Mouse (Mus musculus) kidney, embryonic 14.5 days (tissue): ENCODE data around the gene Akt1. TPM values are rescaled to one million over a fixed set of nuclear protein-coding genes. Genes with fewer than 3 reads are reported as not detected.
A peak's percentile ranks its signal among the peaks of the same experiment; 100 is the strongest.

ENCODE experiments used
- ATAC-seq: fragments of 200-750 bp; cut with Nextera tagmentation; 2 replicates; pipeline ENCODE4 v1.8.0; 2017; ENCODE audit warnings: moderate number of reproducible peaks, mild to moderate bottlenecking, moderate TSS enrichment, moderate library complexity; ENCODE audit not compliant: low FRiP score, low TSS enrichment
- H3K27ac ChIP-seq: fragments of 300-500 bp; sonication (generic); 2 replicates; pipeline ENCODE4 v1.5.1; 2014; ENCODE audit warnings: low read depth, mild to moderate bottlenecking, low read length, moderate library complexity, mixed read lengths
- H3K27me3 ChIP-seq: fragments of 300-500 bp; sonication (generic); 2 replicates; pipeline ENCODE4 v1.6.1; 2014; ENCODE audit warnings: mild to moderate bottlenecking, low read length; ENCODE audit not compliant: control insufficient read depth, insufficient read depth
- H3K36me3 ChIP-seq: fragments of 300-500 bp; sonication (generic); 2 replicates; pipeline ENCODE4 v1.6.1; 2014; ENCODE audit warnings: low read length, mixed read lengths; ENCODE audit not compliant: control insufficient read depth, insufficient read depth
- H3K4me1 ChIP-seq: fragments of 300-500 bp; sonication (generic); 2 replicates; pipeline ENCODE4 v1.6.1; 2014; ENCODE audit warnings: low read length, mixed read lengths; ENCODE audit not compliant: control insufficient read depth, insufficient read depth
- H3K4me2 ChIP-seq: fragments of 300-500 bp; sonication (generic); replicated peaks from 2 replicates; pipeline ENCODE4 v1.6.1; 2014; ENCODE audit warnings: low read depth, mild to moderate bottlenecking, low read length
- H3K4me3 ChIP-seq: fragments of 300-500 bp; sonication (generic); 2 replicates; pipeline ENCODE4 v1.5.1; 2014; ENCODE audit warnings: mild to moderate bottlenecking, low read length
- H3K9ac ChIP-seq: fragments of 300-500 bp; sonication (generic); 2 replicates; pipeline ENCODE4 v1.6.1; 2014; ENCODE audit warnings: low read depth, mild to moderate bottlenecking, low read length, moderate library complexity
- H3K9me3 ChIP-seq: fragments of 300-500 bp; sonication (generic); 2 replicates; pipeline ENCODE4 v1.6.1; 2016; ENCODE audit warnings: low read length; ENCODE audit not compliant: control insufficient read depth
- WGBS: fragments of 180-500 bp; shearing (Covaris S2); extraction: QIAGEN DNeasy Blood & Tissue Kit; methylation state at CpG from one replicate; pipeline ENCODE4 v1.1.7; 2014; 5-methylcytosine and 5-hydroxymethylcytosine counted together
- polyA plus RNA-seq: library from polyadenylated mRNA; unstranded; fragments of >200 nt; fragmentation: Nextera tagmentation; extraction: Ambion mirVana; gene quantifications from 2 replicates; pipeline ENCODE4 v1.2.1, GENCODE M21; 2014

Akt1 gene
- polyA plus RNA-seq, 1 experiment from 2014 or later: 50.8 TPM

GRCm38 (mm10) chr12:112677076-112677475 is 2.4 kb upstream of the Akt1 start:
- WGBS: 48% methylated on average over 5 of the region's 5 CpGs

DNA sequence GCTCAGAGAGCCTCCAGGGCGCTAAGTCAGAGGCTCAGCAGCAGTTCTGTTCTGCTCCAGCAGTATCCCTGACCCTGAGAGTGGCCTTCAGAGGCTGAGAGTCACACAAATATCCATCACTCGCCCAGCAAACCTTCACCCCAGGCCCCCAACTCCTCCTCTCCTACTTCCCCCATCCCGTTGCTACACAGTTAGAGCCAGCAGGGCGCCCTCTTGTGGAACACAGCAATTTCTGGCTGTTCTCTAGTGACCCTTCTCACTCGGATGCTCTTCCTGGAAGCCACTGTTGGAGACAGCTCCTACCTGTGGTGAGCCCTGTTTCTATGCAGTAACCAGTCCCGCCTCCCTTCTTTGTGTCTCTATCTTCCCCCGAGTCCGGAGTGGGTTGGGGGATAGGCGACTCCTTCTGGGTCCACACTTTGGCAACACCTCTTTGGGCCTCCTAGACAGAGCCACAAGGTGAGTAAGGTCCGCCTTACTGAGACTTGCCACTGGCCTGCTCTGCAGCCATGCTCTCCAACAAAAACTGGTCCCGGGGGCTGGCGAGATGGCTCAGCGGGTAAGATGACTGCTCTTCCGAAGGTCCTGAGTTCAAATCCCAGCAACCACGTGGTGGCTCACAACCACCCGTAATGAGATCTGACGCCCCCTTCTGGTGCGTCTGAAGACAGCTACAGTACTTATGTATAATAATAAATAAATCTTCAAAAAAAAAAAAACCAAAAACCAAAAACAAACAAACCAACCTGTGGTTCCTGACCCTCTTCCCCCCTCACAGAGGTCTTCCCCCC is 756 bp upstream of the Akt1 start:
- Histone ChIP-seq H3K27me3 (peaks cover 14% of the 10 kb centered on the region), H3K36me3 (peaks cover 12% of the 10 kb centered on the region), H3K4me1 (peaks cover 51% of the 10 kb centered on the region), H3K9ac (peak overlapping the region; percentile 38; the same call in 1 of the 2 replicates), H3K27ac (peak overlapping the region; percentile 91), H3K4me3 (peak overlapping the region; percentile 97), H3K4me2 (peak overlapping the region; percentile 70), H3K9me3 (no peaks in the 10 kb centered on the region)
- ATAC-seq: peak; percentile 40
- WGBS: 16% methylated on average over 18 of the region's 18 CpGs

More at GRCm38 (mm10) chr12:112677076-112677475, 2.4 kb upstream of the Akt1 start:
- no peak for ATAC-seq
- Histone ChIP-seq H3K4me3 (no peak overlapping the region), H3K4me1 (peaks cover 34% of the 10 kb centered on the region), H3K27me3 (peaks cover 23% of the 10 kb centered on the region), H3K9me3 (no peaks in the 10 kb centered on the region), H3K9ac (no peak overlapping the region), H3K4me2 (no peak overlapping the region), H3K27ac (no peak overlapping the region), H3K36me3 (no peaks in the 10 kb centered on the region; the same call in 1 of the 2 replicates)

DNA sequence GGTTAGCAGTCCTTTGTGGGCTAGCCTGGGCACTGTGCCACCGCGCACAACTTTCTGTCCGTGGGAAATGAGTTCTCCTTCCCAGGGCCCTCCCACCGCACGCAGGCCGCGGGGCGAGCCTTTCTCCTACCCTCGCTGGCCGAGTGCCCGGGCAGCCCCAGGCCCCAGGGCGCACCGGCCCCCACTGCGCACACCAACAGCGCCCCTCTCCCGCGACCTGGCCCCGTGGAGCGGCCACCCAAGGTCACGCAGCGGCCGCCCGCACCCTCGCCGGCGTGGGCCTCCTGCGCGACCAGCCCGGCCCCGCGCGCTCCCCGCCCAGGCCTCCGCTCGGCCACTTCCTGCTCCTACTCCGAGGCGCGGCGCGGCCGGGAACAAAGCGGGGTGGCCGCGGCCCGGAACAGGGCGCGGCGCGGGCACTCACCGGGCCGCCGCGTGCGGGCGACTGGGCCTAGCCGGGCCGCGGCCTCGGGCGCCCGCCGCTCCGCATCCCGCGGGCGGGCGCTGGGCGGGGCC is 1.1 kb downstream of the Akt1 start:
- H3K4me1 ChIP-seq: peaks cover 62% of the 10 kb centered on the region
- 1% methylated on average over 24 of the region's 68 CpGs for WGBS
- peaks cover 30% of the 10 kb centered on the region for H3K36me3 ChIP-seq
- H3K9me3 ChIP-seq: no peaks in the 10 kb centered on the region
- H3K4me2 ChIP-seq: peak overlapping the region; percentile 70
- H3K27ac ChIP-seq: peak overlapping the region; percentile 98
- peak overlapping the region; percentile 97 for H3K4me3 ChIP-seq
- peak overlapping the region; percentile 100 for H3K9ac ChIP-seq
- no peaks in the 10 kb centered on the region for H3K27me3 ChIP-seq
- 0 out of 2 replicates have a peak, but pooled peaks have one; percentile 1 for ATAC-seq

DNA sequence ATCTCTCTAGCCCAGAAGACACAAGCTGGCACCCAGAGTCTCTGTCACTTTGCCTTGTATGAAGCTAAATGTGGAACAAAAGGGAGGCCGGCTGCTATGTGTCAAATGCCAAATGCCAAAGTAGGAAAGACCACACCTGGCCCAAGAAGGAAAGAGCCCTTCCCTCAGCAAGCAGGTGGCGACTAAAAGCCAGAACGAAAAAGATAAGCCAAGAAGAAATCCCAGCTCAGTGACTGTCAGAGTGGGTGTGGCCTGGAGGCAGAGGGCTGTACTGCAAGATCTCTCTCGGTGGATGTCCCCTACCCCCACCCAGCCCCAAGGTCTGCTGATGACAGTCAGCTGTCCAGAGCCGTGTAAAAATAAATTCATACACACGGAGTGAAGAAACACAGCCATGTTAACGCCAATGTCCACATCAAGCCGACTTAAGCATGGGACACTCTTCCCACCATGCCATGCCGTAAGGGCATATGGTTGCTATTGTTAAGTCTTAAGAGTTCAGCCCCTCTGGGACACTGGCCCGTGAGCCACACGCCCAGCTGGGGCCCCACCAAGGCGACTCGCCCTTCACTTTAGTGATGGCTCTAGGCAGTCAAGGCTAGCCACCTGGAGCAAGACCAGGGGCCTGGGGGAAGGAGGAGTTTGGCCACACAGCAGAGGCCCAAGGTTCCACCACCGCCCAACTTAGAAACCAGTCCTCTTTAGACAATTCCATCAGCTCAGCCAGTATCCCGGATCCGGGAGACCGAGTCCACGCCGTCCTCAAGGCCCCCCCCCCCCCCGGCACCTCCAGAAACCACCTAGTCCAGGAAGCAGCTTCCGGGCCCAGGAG is 1.7 kb downstream of the Akt1 start:
- Histone ChIP-seq H3K9me3 (no peaks in the 10 kb centered on the region), H3K9ac (peak overlapping the region; percentile 100), H3K4me1 (peaks cover 62% of the 10 kb centered on the region), H3K27me3 (no peaks in the 10 kb centered on the region), H3K4me2 (peak overlapping the region; percentile 70), H3K27ac (peak overlapping the region; percentile 98), H3K4me3 (peak overlapping the region; percentile 97), H3K36me3 (peaks cover 37% of the 10 kb centered on the region)
- 2% methylated on average over 21 of the region's 21 CpGs for WGBS
- 0 out of 2 replicates have a peak, but pooled peaks have one; percentile 1 for ATAC-seq

DNA sequence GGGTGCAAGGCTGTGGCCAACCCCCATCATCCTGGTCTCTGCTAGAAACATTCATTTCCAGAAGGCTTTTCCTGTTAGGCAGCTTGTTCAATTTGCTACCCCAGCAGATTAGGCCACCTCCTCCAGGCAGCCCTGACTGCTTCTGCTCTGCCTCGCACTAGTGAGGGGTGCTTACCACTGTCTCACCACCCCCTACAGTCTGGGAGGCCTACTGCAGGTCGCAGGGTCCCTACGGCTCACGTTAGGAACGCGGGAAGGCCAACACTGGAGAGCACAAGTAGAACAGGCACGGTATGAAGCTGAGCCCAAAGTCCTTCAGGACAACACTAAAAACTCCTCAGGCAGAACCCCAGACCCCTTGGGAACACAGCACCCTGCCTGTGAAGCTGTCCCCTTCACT is 2.8 kb downstream of the Akt1 start:
- peak overlapping the region; percentile 97 for H3K4me3 ChIP-seq
- 87% methylated on average over 7 of the region's 7 CpGs for WGBS
- no peak overlapping the region for H3K27ac ChIP-seq
- H3K9me3 ChIP-seq: no peaks in the 10 kb centered on the region
- ATAC-seq: no peak
- no peaks in the 10 kb centered on the region for H3K27me3 ChIP-seq
- H3K4me2 ChIP-seq: peak overlapping the region; percentile 70
- H3K9ac ChIP-seq: peak overlapping the region; percentile 100; the same call in 1 of the 2 replicates
- H3K36me3 ChIP-seq: peaks cover 46% of the 10 kb centered on the region
- peaks cover 62% of the 10 kb centered on the region for H3K4me1 ChIP-seq

DNA sequence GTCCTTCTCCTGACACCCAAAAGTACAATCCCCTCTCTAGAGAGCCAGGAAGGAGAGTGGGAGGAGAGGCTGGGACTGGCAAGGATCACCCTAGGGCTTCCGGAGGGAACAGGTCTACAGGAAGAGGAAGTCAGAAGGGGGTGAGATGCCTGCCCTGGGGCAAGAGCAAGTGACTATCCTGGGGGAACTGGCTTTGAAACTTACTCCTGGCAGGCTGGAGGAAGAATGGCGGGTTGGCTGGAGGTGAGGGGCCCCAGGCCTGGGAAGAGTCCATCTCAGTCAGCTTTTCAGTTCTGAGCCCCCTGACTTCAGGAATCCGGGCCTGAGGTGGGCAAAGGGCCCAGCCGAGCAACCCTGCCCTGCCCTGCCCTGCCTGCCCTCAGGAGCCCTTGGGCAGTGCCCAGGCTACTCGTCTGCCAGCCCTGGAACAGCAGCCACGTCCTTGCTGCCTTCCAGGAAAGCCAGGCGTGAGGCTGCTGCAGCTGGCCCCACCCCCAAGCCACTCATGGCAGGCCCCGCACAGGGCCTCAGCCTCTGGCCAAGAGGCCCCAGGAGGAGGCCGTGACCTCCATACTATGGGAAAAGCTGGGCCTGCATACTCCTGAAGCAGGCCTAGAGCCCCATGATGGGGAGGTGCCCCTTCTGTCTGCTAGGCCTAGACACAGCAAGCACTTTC is 3.8 kb downstream of the Akt1 start:
- Histone ChIP-seq H3K9me3 (no peaks in the 10 kb centered on the region), H3K9ac (peak overlapping the region; percentile 100), H3K4me3 (peak overlapping the region; percentile 4; the same call in 1 of the 2 replicates), H3K36me3 (peaks cover 52% of the 10 kb centered on the region), H3K4me2 (peak overlapping the region; percentile 70), H3K27ac (peak overlapping the region; percentile 30; the same call in 1 of the 2 replicates), H3K4me1 (peaks cover 71% of the 10 kb centered on the region), H3K27me3 (no peaks in the 10 kb centered on the region)
- no peak for ATAC-seq
- WGBS: 34% methylated on average over 9 of the region's 9 CpGs

GRCm38 (mm10) chr12:112667619-112668297 is 6.9 kb downstream of the Akt1 start:
- Histone ChIP-seq H3K9me3 (no peaks in the 10 kb centered on the region), H3K4me2 (no peak overlapping the region), H3K9ac (no peak overlapping the region), H3K4me3 (no peak overlapping the region), H3K4me1 (peaks cover 75% of the 10 kb centered on the region), H3K36me3 (peaks cover 77% of the 10 kb centered on the region), H3K27ac (no peak overlapping the region), H3K27me3 (no peaks in the 10 kb centered on the region)
- 68% methylated on average over 10 of the region's 10 CpGs for WGBS
- ATAC-seq: no peak
